14 mouse cellular contexts compared by ENCODE assay signal in genomic region chr5:74063226-74063747, GRCm38 (mm10). TPM values are rescaled to one million over a fixed set of nuclear protein-coding genes. Genes with fewer than 3 reads are reported as not detected.
A peak's percentile ranks its signal among the peaks of the same experiment; 100 is the strongest.
DNase-seq lines count a peak whose midpoint lies in the region; ATAC-seq and TF ChIP-seq lines count a peak whose summit lies in the region.
"Had no signal": no experiment of that assay in that cellular context is flagged by ENCODE, and none has a peak within 500 bp of the region (broad histone marks: within the 10 kb centered on the region; RNA-seq: fewer than 3 reads in every experiment).

No protein-coding gene starts in this region.

- H3K4me2 ChIP-seq in heart, embryonic 13.5 days = peak overlapping the region; percentile 87
- 0 out of 2 replicates have a peak overlapping the region, but pooled peaks have one; percentile 94 for H3K4me2 ChIP-seq in lung, postnatal 0 days (replicated peaks; ENCODE audit: low read depth, low read length)
- peak overlapping the region; percentile 97 for H3K4me2 ChIP-seq in liver, embryonic 12.5 days
- H3K4me2 ChIP-seq in stomach, embryonic 16.5 days (ENCODE audit: low read depth, low read length) = no peak overlapping the region
- H3K4me2 ChIP-seq: hindbrain, embryonic 13.5 days; neural tube, embryonic 13.5 days had no signal

- 83% methylated on average over 5 of the region's 5 CpGs for WGBS in heart, embryonic 13.5 days
- WGBS in lung, postnatal 0 days = 74% methylated on average over 5 of the region's 5 CpGs
- 40% methylated on average over 5 of the region's 5 CpGs for WGBS in liver, embryonic 12.5 days (ENCODE audit: insufficient replicate concordance)
- 79% methylated on average over 5 of the region's 5 CpGs for WGBS in stomach, embryonic 16.5 days
- WGBS in forebrain, embryonic 10.5 days = 93% methylated on average over 5 of the region's 5 CpGs

- no peaks in the 10 kb centered on the region for H3K36me3 ChIP-seq in heart, embryonic 13.5 days
- no peaks in the 10 kb centered on the region for H3K36me3 ChIP-seq in lung, postnatal 0 days (ENCODE audit: insufficient read depth, low read length)
- peaks cover 8% of the 10 kb centered on the region for H3K36me3 ChIP-seq in liver, embryonic 12.5 days
- H3K36me3 ChIP-seq in stomach, embryonic 16.5 days (ENCODE audit: control insufficient read depth, insufficient read depth, low read length) = no peaks in the 10 kb centered on the region
- H3K36me3 ChIP-seq in forebrain, embryonic 10.5 days (replicated peaks) = peaks cover 11% of the 10 kb centered on the region; the same call in 1 of the 2 replicates
- H3K36me3 ChIP-seq: hindbrain, embryonic 13.5 days; limb, embryonic 13.5 days; neural tube, embryonic 13.5 days had no signal

- H3K4me1 ChIP-seq in heart, embryonic 13.5 days = peaks cover 66% of the 10 kb centered on the region
- H3K4me1 ChIP-seq in lung, postnatal 0 days (ENCODE audit: insufficient read depth, low read depth, low read length) = peaks cover 26% of the 10 kb centered on the region
- peaks cover 75% of the 10 kb centered on the region for H3K4me1 ChIP-seq in liver, embryonic 12.5 days
- peaks cover 25% of the 10 kb centered on the region for H3K4me1 ChIP-seq in stomach, embryonic 16.5 days (ENCODE audit: control insufficient read depth, insufficient read depth, low read length)
- peaks cover 39% of the 10 kb centered on the region for H3K4me1 ChIP-seq in forebrain, embryonic 10.5 days

- no peak overlapping the region for H3K9ac ChIP-seq in heart, embryonic 13.5 days
- H3K9ac ChIP-seq in lung, postnatal 0 days (replicated peaks; ENCODE audit: low read depth) = no peak overlapping the region
- peak overlapping the region; percentile 93 for H3K9ac ChIP-seq in liver, embryonic 12.5 days
- no peak overlapping the region for H3K9ac ChIP-seq in stomach, embryonic 16.5 days (ENCODE audit: low read length)
- H3K9ac ChIP-seq: hindbrain, embryonic 13.5 days; limb, embryonic 13.5 days; neural tube, embryonic 13.5 days had no signal

- TF ChIP-seq CTCF in lung, postnatal 0 days (IDR thresholded peaks at IDR 0.05) = no peak

- ATAC-seq in heart, embryonic 13.5 days (ENCODE audit: extremely low read depth, insufficient number of reproducible peaks, low FRiP score, low TSS enrichment) = no peak
- no peak for ATAC-seq in lung, postnatal 0 days
- ATAC-seq in liver, embryonic 12.5 days = no peak
- no peak for ATAC-seq in stomach, embryonic 16.5 days (ENCODE audit: insufficient read depth, low FRiP score)

- H3K4me3 ChIP-seq in heart, embryonic 13.5 days = peak overlapping the region; percentile 13; the same call in 1 of the 2 replicates
- no peak overlapping the region for H3K4me3 ChIP-seq in lung, postnatal 0 days (ENCODE audit: low read depth, low read length)
- H3K4me3 ChIP-seq in liver, embryonic 12.5 days = peak overlapping the region; percentile 80
- H3K4me3 ChIP-seq in stomach, embryonic 16.5 days (replicated peaks; ENCODE audit: low read length) = no peak overlapping the region; the same call in 1 of the 2 replicates
- H3K4me3 ChIP-seq in forebrain, embryonic 10.5 days = no peak overlapping the region
- H3K4me3 ChIP-seq: hindbrain, embryonic 13.5 days; limb, embryonic 13.5 days; neural tube, embryonic 13.5 days had no signal

- DNase-seq in heart, adult 8-10 months (ENCODE audit: low spot score) = no peak
- DNase-seq in lung, postnatal 0 days (ENCODE audit: low spot score) = no peak
- DNase-seq in lung, postnatal 25 days (ENCODE audit: low spot score) = no peak
- no peak for DNase-seq in forebrain, embryonic 10.5 days (ENCODE audit: extremely low spot score, low spot score)
- no peak for DNase-seq in kidney, postnatal 25 days
- DNase-seq: cerebellum, postnatal 10 days; gastrocnemius, postnatal 25 days; right cerebral cortex, postnatal 4 days had no signal

- no peak for TF ChIP-seq EP300 in lung, postnatal 0 days (IDR thresholded peaks at IDR 0.05)

- H3K27me3 ChIP-seq in heart, embryonic 13.5 days (replicated peaks) = no peaks in the 10 kb centered on the region
- H3K27me3 ChIP-seq in lung, postnatal 0 days (replicated peaks; ENCODE audit: insufficient read depth, low read length) = no peaks in the 10 kb centered on the region
- no peaks in the 10 kb centered on the region for H3K27me3 ChIP-seq in liver, embryonic 12.5 days (replicated peaks)
- H3K27me3 ChIP-seq in stomach, embryonic 16.5 days (ENCODE audit: control insufficient read depth, insufficient read depth, low read length) = no peaks in the 10 kb centered on the region
- H3K27me3 ChIP-seq in forebrain, embryonic 10.5 days (ENCODE audit: poor library complexity, severe bottlenecking) = no peaks in the 10 kb centered on the region
- H3K27me3 ChIP-seq: hindbrain, embryonic 13.5 days; limb, embryonic 13.5 days; neural tube, embryonic 13.5 days had no signal

- H3K9me3 ChIP-seq in heart, embryonic 13.5 days = no peaks in the 10 kb centered on the region
- no peaks in the 10 kb centered on the region for H3K9me3 ChIP-seq in lung, postnatal 0 days (ENCODE audit: low read length)
- H3K9me3 ChIP-seq in liver, embryonic 12.5 days (replicated peaks) = no peaks in the 10 kb centered on the region
- H3K9me3 ChIP-seq in stomach, embryonic 16.5 days (replicated peaks; ENCODE audit: control insufficient read depth, low read length) = no peaks in the 10 kb centered on the region
- no peaks in the 10 kb centered on the region for H3K9me3 ChIP-seq in forebrain, embryonic 10.5 days
- H3K9me3 ChIP-seq: hindbrain, embryonic 13.5 days; limb, embryonic 13.5 days; neural tube, embryonic 13.5 days had no signal

- no peak overlapping the region for H3K27ac ChIP-seq in heart, embryonic 13.5 days (replicated peaks)
- H3K27ac ChIP-seq in lung, postnatal 0 days (ENCODE audit: low read length) = peak overlapping the region; percentile 69; the same call in 1 of the 2 replicates
- peak overlapping the region; percentile 93 for H3K27ac ChIP-seq in liver, embryonic 12.5 days
- peak overlapping the region; percentile 75 for H3K27ac ChIP-seq in stomach, embryonic 16.5 days (ENCODE audit: low read length)
- no peak overlapping the region for H3K27ac ChIP-seq in forebrain, embryonic 10.5 days
- H3K27ac ChIP-seq: hindbrain, embryonic 13.5 days; limb, embryonic 13.5 days; neural tube, embryonic 13.5 days had no signal

RNA-seq across cellular contexts. Expression of gene Usp46, which starts 4.9 kb away (rescaled TPM):
- polyA plus RNA-seq in heart, embryonic 13.5 days (2015; fragmentation: Nextera tagmentation; extraction: Ambion mirVana) = 23.8 and 26.0 TPM in 2 replicates
- total RNA-seq in heart, adult 8-10 months (2022) = 10 to 100 TPM; 32.2 to 40.1 (median 34.8) TPM
- 27.3 and 33.8 TPM in 2 replicates for polyA plus RNA-seq in lung, postnatal 0 days (2015; fragmentation: Nextera tagmentation; extraction: Ambion mirVana)
- polyA plus RNA-seq in liver, embryonic 12.5 days (2016; fragmentation: Nextera tagmentation; extraction: Ambion mirVana) = 29.5 and 31.8 TPM in 2 replicates
- polyA plus RNA-seq in stomach, embryonic 16.5 days (2015; fragmentation: Nextera tagmentation; extraction: Ambion mirVana) = 32.1 and 32.3 TPM in 2 replicates
- polyA plus RNA-seq in forebrain, embryonic 10.5 days (2016; fragmentation: Nextera tagmentation; extraction: Ambion mirVana) = 35.6 and 36.8 TPM in 2 replicates

Comparison
In these comparisons a context has a peak if more than half of its experiments do, and no peak if none do; other contexts are left out.
1. H3K27ac ChIP-seq: peak in lung, postnatal 0 days (single experiment), liver, embryonic 12.5 days (single experiment) and stomach, embryonic 16.5 days (single experiment); none in heart, embryonic 13.5 days (single experiment) and forebrain, embryonic 10.5 days (single experiment).
2. H3K4me3 ChIP-seq: peak in heart, embryonic 13.5 days (single experiment) and liver, embryonic 12.5 days (single experiment); none in lung, postnatal 0 days (single experiment), stomach, embryonic 16.5 days (single experiment) and forebrain, embryonic 10.5 days (single experiment).